Mouse (Mus musculus): ENCODE measurements around the gene Armc8. TPM values are rescaled to one million over a fixed set of nuclear protein-coding genes. Genes with fewer than 3 reads are reported as not detected.
"Not testable (repeated sequence)": the region's sequence is repeated elsewhere in the genome, so short reads cannot be mapped to it uniquely, and the experiment has no call there.

Gene Armc8
- total RNA-seq (2021): 10 to 100 TPM; 50.8 to 57.2 TPM

DNA sequence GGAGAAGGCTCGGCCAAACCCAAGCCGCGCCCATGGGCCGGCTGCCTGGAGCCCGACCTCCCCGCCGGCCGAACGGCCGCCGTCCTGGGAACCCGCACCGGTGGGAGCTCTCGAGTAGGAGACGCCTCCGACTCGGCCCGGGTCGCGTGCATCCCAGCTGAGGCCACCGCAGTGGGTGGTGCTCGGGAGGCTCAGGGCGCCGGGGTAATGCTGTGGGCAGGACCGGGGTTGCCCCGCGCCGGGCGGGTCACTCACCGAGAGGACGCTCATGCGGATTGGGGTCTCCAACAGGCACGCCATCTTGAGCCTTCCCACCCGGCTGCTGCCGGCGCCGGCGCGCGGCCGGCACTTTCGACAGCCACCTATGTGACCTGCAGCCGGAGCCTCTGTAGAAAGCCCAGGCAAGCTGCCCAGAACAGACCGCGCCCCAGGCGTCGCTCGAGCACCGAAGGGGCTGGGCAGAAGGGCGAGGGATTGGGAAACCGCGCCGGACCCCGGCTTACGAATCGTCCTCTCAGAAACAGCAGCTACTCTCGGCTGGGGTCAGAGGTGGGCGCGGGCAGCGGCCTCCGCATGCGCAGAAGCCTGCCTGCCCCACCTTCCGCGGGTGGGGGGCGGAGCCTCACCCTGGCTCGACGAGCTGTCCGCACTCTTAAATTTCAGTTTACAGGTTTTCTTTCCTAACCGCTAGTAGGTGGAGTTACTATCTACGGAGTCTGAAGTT is at the start of gene Armc8:
TSS of gene Armc8 (minus strand) at position 553 of the 724 bp plus-strand sequence.
- DNase-seq (ENCODE audit: extremely low spot score in 1 of 2, low spot score in 1 of 2): peak; percentile 79 to 92

DNA sequence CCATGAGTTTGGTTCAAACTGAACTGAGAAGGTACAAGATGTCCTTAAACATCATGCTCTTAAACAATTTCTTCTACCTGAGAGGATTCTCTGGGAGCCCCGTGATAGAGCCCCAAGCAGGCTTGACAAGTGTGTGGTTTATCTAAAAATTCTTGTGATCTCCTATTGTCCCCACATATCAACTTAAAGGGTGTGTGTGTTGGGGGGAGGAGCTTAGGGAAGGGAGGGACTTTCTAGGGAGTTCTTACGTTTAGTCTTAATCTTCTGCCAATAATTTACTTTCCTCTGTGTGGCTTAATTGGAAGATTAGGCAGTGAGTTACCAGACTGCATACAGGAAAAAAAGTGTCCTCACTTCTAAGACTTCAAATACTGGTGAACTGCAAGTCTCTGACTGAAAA is 43.5 kb upstream of the Armc8 start, which contains the start of gene A4gnt:
TSS of gene A4gnt (plus strand) at position 301 of the 400 bp plus-strand sequence.
- no peak for DNase-seq (ENCODE audit: extremely low spot score in 1 of 2, low spot score in 1 of 2)

GRCm38 (mm10) chr9:99603566-99603965 is 34.9 kb upstream of the Armc8 start:
- DNase-seq (ENCODE audit: extremely low spot score in 1 of 2, low spot score in 1 of 2): no peak

- not testable (repeated sequence) for DNase-seq (ENCODE audit: extremely low spot score in 1 of 2, low spot score in 1 of 2)
Observed at GRCm38 (mm10) chr9:99599127-99599526, 30.4 kb upstream of the Armc8 start.

- DNase-seq (ENCODE audit: extremely low spot score in 1 of 2, low spot score in 1 of 2): no peak
Observed at GRCm38 (mm10) chr9:99591144-99591543, 22.4 kb upstream of the Armc8 start.

GRCm38 (mm10) chr9:99587505-99588202 is 19.0 kb upstream of the Armc8 start:
- DNase-seq (ENCODE audit: extremely low spot score in 1 of 2, low spot score in 1 of 2): peak; percentile 41 to 65

DNA sequence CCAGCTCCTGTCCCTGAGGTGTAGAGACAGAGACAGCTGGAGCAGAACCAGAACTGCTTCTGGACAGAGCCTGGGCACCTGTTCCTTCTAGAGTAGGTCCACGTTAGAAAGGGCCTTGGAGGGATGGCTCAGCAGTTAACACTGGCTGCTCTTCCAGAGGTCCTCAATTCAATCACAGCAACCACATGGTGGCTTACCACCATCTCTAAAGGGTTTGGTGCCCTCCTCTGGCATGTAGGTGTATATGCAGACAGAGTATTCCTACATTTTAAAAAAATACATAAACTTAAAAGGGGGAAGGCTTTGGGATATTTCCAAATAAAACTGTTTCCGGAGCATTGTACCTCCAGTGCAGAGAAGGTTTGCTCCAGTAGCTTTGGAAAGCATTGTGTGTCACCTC is 12.0 kb upstream of the Armc8 start:
- DNase-seq (ENCODE audit: extremely low spot score in 1 of 2, low spot score in 1 of 2): peak in 1 of 2 experiments; percentile 16

- DNase-seq (ENCODE audit: extremely low spot score in 1 of 2, low spot score in 1 of 2): peak; percentile 83 to 84
Observed at GRCm38 (mm10) chr9:99575677-99576480, 7.2 kb upstream of the Armc8 start, which contains the start of gene Dbr1. TSS of gene Dbr1 (plus strand) at chr9:99575799.

- no peak for DNase-seq (ENCODE audit: extremely low spot score in 1 of 2, low spot score in 1 of 2)
Observed at GRCm38 (mm10) chr9:99569071-99569397, 335 bp upstream of the Armc8 start.

DNA sequence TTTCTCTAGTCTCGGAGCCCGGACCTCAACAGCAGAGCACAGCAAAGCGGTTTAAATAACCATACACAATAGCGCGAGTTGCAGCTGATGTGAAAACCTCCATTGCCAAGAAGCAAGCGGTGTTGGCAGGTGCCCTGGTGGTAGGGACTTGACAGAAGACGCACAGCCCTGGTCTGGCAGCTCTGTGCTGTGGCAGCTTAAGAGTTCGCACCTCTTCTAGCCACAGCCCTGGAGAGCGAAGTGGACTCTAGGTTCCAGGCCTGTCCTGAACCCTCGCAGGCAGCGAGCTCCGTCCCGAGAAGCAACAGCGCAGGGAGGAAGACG is 714 bp downstream of the Armc8 start:
- no peak for DNase-seq (ENCODE audit: extremely low spot score in 1 of 2, low spot score in 1 of 2)

DNA sequence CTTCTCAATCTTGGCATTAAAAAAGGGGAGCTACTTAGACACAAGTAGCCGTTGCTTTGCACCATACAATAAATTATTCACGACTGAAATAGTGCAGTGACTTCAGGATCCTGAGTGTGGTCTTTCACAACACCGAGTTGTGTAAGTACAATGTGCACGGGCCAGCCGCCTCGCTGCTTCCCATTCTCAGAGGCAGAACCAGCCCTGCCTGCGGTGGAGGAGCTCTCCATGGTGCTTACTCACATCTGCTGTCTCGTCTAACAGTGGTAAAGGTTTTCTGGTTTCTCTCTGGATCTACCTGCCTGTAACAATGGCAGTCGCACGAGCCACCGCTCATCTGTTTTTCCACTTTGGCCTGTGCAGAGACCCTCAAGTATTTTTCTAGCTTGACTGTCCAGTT is 5.0 kb downstream of the Armc8 start:
- DNase-seq (ENCODE audit: extremely low spot score in 1 of 2, low spot score in 1 of 2): peak in 1 of 2 experiments; percentile 33

DNA sequence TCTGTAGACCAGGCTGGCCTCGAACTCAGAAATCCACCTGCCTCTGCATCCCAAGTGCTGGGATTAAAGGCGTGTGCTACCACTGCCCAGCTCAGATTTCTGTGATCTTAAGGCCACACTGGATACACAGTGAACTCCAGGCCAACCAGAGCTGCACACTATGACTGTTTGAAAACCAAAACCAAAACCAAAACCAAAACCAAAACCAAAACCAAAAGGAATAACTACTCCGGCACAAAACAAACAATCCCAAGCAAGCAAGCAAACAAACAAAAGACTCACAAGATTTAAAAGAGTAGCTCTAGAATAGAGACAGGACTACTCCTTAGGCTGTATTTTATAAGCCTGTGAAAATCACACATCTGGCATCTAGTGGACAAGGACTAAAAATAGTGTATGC is 8.3 kb downstream of the Armc8 start:
- no peak for DNase-seq (ENCODE audit: extremely low spot score in 1 of 2, low spot score in 1 of 2)

DNA sequence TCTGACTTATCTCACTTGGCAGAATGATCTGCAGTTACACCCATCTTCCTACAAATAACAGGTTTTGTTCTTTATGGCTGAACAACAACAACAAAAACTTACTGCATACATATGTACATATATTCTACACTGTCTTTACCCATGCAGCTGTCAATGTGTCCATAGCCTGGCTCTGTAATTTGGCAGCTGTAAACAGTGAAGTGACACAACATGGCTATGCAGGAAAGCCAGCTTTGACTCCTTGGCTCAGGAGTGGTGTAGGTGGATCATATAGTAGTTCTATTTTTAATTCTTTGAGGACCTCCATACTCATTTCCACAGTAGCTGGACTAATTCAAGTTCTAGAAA is 9.2 kb downstream of the Armc8 start:
- no peak for DNase-seq (ENCODE audit: extremely low spot score in 1 of 2, low spot score in 1 of 2)

DNA sequence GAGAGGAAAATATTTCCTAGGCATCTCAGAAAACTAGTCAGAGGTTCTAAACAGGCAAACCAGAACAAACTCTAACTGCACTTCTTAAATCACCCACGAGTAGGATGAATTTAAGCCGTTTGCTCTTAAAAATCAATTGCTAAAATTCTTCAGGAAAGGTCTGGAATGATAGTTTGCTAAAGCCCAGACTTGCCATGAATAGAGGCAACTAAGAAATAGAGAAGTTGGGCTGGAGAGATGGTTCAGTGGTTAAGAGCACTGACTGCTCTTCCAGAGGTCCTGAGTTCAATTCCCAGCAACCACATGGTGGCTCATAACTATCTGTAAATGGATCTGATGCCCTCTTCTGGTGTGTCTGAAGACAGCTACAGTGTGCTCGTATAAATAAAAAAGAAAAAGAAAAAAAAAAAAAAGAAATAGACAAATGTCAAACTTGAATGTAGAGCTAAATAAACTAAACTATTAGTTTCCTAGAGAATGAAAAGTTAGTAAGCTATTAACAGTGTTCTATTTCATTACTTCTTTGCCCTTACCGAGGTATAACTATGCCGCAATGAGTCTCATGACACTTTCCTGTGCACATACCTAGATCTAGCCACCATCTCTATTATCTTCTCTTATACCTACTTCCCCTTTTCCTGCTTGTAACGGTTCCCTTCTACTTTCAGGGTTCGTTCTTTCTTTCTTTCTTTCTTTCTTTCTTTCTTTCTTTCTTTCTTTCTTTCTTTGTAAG is 9.7 kb downstream of the Armc8 start:
- no peak for DNase-seq (ENCODE audit: extremely low spot score in 1 of 2, low spot score in 1 of 2)

DNA sequence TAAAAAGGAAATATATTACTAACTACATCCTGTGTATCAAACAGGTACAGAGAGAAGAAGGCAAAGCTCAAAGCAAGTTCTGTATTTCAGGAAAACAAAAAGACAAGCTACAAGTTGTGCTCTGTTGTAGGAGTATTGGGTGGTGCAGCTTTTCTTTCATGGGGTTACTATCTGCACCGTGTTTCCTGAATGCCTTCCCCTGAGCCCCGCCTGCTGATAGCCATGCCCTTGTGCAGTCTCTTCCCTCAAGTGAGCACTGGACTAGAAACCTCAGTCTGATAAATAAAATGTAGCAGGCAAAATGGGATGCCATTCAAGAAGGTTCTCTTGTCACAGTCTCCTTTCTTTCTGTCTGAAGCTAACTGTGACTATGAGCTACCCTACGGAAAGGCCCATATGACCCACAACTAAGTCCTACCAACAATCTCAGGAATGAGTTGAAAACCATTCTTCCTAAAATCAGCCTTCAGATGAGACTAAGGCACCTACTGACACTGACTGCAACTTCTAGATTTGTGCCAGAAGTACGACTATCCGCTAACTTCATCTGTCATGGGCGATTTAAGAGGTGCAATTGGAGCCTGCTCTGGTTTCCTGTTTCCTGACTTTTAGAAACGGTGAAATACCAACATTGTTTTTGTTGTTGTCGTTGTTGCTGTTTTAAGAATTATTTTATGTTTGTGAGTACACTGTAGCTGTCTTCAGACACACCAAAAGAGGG is 11.0 kb downstream of the Armc8 start:
- DNase-seq (ENCODE audit: extremely low spot score in 1 of 2, low spot score in 1 of 2): no peak

DNA sequence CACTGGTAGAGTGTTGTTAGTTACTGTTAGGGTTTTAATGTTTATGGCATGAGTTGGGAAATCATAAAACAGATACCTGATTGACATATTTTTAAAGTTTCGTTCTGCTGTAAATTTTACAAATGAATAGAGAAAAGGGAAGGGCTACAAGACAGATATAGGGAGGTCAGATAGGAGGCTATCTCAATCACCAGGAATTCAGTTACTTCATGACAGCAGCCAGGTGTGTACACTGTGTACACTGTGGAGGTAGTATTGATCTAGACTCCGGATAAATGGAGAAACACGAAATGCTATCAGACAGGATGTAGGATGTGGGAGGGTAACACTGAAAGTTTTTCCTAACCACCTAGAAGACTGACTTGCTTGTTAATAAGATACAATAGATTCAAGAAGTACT is 13.4 kb downstream of the Armc8 start:
- DNase-seq (ENCODE audit: extremely low spot score in 1 of 2, low spot score in 1 of 2): no peak

- no peak for DNase-seq (ENCODE audit: extremely low spot score in 1 of 2, low spot score in 1 of 2)
Observed at GRCm38 (mm10) chr9:99554052-99554451, 14.6 kb downstream of the Armc8 start.

DNA sequence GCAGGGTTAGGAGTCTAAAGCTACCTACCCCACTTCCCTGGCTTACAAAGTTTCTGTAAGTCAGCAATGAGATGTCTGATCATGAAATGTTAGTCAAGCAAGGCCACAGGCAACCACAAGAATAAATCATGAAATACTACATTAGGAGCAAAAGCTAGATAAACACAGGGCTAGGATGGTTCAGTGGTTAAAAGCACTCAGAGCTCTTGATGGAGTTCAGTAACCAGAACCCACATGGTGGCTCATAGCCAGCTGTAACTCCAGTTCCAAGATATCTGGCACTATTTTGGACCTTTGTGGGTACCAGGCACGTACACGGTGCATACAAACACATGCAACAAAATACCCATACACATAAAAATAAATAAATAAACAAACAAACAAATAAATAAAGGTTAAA is 15.7 kb downstream of the Armc8 start:
- no peak for DNase-seq (ENCODE audit: extremely low spot score in 1 of 2, low spot score in 1 of 2)

DNA sequence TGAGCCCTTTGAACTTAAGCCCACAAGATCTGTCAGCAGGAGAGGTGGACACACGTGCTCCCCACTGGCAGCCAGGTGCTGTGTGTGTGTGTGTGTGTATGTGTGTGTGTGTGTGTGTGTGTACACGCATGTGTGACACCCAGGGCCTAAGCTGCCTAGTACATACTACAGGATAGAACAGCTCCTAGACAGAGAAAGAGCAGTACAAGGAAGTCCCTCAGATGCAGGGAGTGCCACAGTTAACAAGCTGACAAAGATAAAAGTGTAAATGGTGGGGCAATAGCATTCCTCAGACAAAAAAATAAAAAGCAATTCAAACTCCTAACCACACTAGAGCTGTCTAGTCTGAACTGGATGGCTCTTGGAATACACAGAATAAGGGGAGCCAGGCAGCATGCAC is 16.6 kb downstream of the Armc8 start:
- no peak for DNase-seq (ENCODE audit: extremely low spot score in 1 of 2, low spot score in 1 of 2)

DNA sequence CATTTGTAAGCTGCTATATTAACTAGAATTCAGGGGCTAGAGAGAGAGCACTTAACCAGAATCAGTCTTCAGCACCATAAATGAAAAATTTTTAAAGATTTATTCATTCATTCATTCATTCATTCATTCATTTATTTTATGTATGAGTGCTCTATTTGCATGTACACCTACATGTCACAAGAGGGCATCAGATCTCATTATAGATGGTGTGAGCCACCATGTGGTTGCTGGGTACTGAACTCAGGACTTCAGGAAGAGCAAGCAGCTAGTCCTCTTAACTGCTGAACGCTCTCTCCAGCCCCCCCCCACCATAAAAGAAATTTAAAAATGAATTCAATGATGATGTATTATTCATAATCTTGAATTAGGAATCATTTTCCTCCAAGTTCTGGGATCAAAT is 22.4 kb downstream of the Armc8 start:
- DNase-seq (ENCODE audit: extremely low spot score in 1 of 2, low spot score in 1 of 2): no peak

Measured in layer of hippocampus, postnatal 25 days (tissue).